11 mouse cellular contexts compared by ENCODE assay signal in genomic region chr11:69878952-69879351, GRCm38 (mm10). TPM values are rescaled to one million over a fixed set of nuclear protein-coding genes. Genes with fewer than 3 reads are reported as not detected.
DNase-seq lines count a peak whose midpoint lies in the region; ATAC-seq lines count a peak whose summit lies in the region.
"Had no signal": no experiment of that assay in that cellular context is flagged by ENCODE, and none has a peak within 500 bp of the region (broad histone marks: within the 10 kb centered on the region; RNA-seq: fewer than 3 reads in every experiment).

No protein-coding gene starts in this region.

- peak overlapping the region; percentile 64 for H3K4me3 ChIP-seq in heart, embryonic 15.5 days
- no peak overlapping the region for H3K4me3 ChIP-seq in neural tube, embryonic 12.5 days

- no peak overlapping the region for H3K9ac ChIP-seq in heart, embryonic 15.5 days
- no peak overlapping the region for H3K9ac ChIP-seq in neural tube, embryonic 12.5 days

- no peak for DNase-seq in heart, postnatal 36 days
- DNase-seq in neural tube, embryonic 10.5 days (ENCODE audit: extremely low spot score, low spot score): no peak
- peak; percentile 56 for DNase-seq in liver
- no peak for DNase-seq in urinary bladder, postnatal 14 days (ENCODE audit: low spot score)
- DNase-seq in spleen, adult 18-20 months: no peak
- no peak for DNase-seq in layer of hippocampus, adult 9-10 months (ENCODE audit: low spot score)
- DNase-seq: cerebellum, adult 9-11 months; kidney, postnatal 14 days; thymus, adult 18-20 months had no signal

- H3K27me3 ChIP-seq in heart, embryonic 15.5 days: no peaks in the 10 kb centered on the region; the same call in 1 of the 2 replicates
- H3K27me3 ChIP-seq in neural tube, embryonic 12.5 days (replicated peaks): peaks cover 13% of the 10 kb centered on the region; the same call in 1 of the 2 replicates

- no peak for ATAC-seq in heart, embryonic 15.5 days (replicated peaks; ENCODE audit: insufficient number of reproducible peaks, insufficient read depth, low FRiP score, low read depth)
- ATAC-seq in neural tube, embryonic 12.5 days (ENCODE audit: low FRiP score, low read depth): no peak

- WGBS in heart, embryonic 15.5 days: 83% methylated on average over 6 of the region's 6 CpGs
- WGBS in neural tube, embryonic 12.5 days: 91% methylated on average over 6 of the region's 6 CpGs

- no peaks in the 10 kb centered on the region for H3K36me3 ChIP-seq in heart, embryonic 15.5 days
- H3K36me3 ChIP-seq in neural tube, embryonic 12.5 days: no peaks in the 10 kb centered on the region

- H3K9me3 ChIP-seq in heart, embryonic 15.5 days (replicated peaks): no peaks in the 10 kb centered on the region
- no peaks in the 10 kb centered on the region for H3K9me3 ChIP-seq in neural tube, embryonic 12.5 days

- intact Hi-C loops in heart, postnatal 36 days (cut with DNase I): loop anchor here (5.0 kb wide), 1 partner anchor 197 kb away; the partner anchor contains the start of gene Senp3

- no peak overlapping the region for H3K27ac ChIP-seq in heart, embryonic 15.5 days
- H3K27ac ChIP-seq in neural tube, embryonic 12.5 days: no peak overlapping the region

- H3K4me2 ChIP-seq in heart, embryonic 15.5 days: peak overlapping the region; percentile 80
- 0 out of 2 replicates have a peak overlapping the region, but pooled peaks have one; percentile 84 for H3K4me2 ChIP-seq in neural tube, embryonic 12.5 days (replicated peaks)

- peaks cover 46% of the 10 kb centered on the region for H3K4me1 ChIP-seq in heart, embryonic 15.5 days (replicated peaks)
- H3K4me1 ChIP-seq in neural tube, embryonic 12.5 days: peaks cover 36% of the 10 kb centered on the region

RNA-seq across cellular contexts. Expression of gene Tmem95, which starts 1.1 kb away (rescaled TPM):
- polyA plus RNA-seq in heart, embryonic 15.5 days (2015; fragmentation: Nextera tagmentation; extraction: Ambion mirVana): not detected in 2 replicates
- total RNA-seq in heart, postnatal 36 days (2021): not detected
- polyA plus RNA-seq in neural tube, embryonic 12.5 days (2016; fragmentation: Nextera tagmentation; extraction: Ambion mirVana): not detected in 2 replicates

RNA-seq across cellular contexts. Expression of gene Kctd11, which starts 2.3 kb away (rescaled TPM):
- polyA plus RNA-seq in heart, embryonic 15.5 days (2015; fragmentation: Nextera tagmentation; extraction: Ambion mirVana): 3.3 and 5.7 TPM in 2 replicates
- total RNA-seq in heart, postnatal 36 days (2021): 1 to 10 TPM; 2.6 to 2.8 TPM
- polyA plus RNA-seq in neural tube, embryonic 12.5 days (2016; fragmentation: Nextera tagmentation; extraction: Ambion mirVana): 3.1 TPM in 2 replicates

RNA-seq across cellular contexts. Expression of gene Acap1, which starts 16.4 kb away (rescaled TPM):
- polyA plus RNA-seq in heart, embryonic 15.5 days (2015; fragmentation: Nextera tagmentation; extraction: Ambion mirVana): 4.5 and 14.8 TPM in 2 replicates
- total RNA-seq in heart, postnatal 36 days (2021): under 1 TPM; 0.78 to 0.89 TPM
- 0.54 and 0.90 TPM in 2 replicates for polyA plus RNA-seq in neural tube, embryonic 12.5 days (2016; fragmentation: Nextera tagmentation; extraction: Ambion mirVana)

RNA-seq across cellular contexts. Expression of gene Tnk1, which starts 20.4 kb away (rescaled TPM):
- 0.31 and 0.80 TPM in 2 replicates for polyA plus RNA-seq in heart, embryonic 15.5 days (2015; fragmentation: Nextera tagmentation; extraction: Ambion mirVana)
- under 1 TPM; 0.08 to 0.11 TPM for total RNA-seq in heart, postnatal 36 days (2021)
- polyA plus RNA-seq in neural tube, embryonic 12.5 days (2016; fragmentation: Nextera tagmentation; extraction: Ambion mirVana): 0.22 and 0.30 TPM in 2 replicates

RNA-seq across cellular contexts. Expression of gene 2810408A11Rik, which starts 21.8 kb away (rescaled TPM):
- polyA plus RNA-seq in heart, embryonic 15.5 days (2015; fragmentation: Nextera tagmentation; extraction: Ambion mirVana): 3.7 and 5.8 TPM in 2 replicates
- under 1 TPM; 0.73 to 0.89 TPM for total RNA-seq in heart, postnatal 36 days (2021)
- 17.7 and 18.1 TPM in 2 replicates for polyA plus RNA-seq in neural tube, embryonic 12.5 days (2016; fragmentation: Nextera tagmentation; extraction: Ambion mirVana)
